Mouse (Mus musculus) neutrophil, adult 5-6 weeks (primary cell): ENCODE results near the gene Pbx1. TPM values are rescaled to one million over a fixed set of nuclear protein-coding genes. Genes with fewer than 3 reads are reported as not detected.

Experiments
- ATAC-seq: fragments of 151-379, 151-347 bp; 2 replicates; pipeline ENCODE4 v1.8.0; 2017; ENCODE audit warnings: mild to moderate bottlenecking, moderate TSS enrichment; ENCODE audit not compliant: insufficient number of reproducible peaks, poor library complexity, low FRiP score, severe bottlenecking; ENCODE audit errors: extremely low read depth
- total RNA-seq: library from RNA; stranded (forward); fragments of 200-1000 nt; gene quantifications from 2 replicates; pipeline ENCODE4 v1.2.3, GENCODE M21; 2017

Gene Pbx1
- total RNA-seq, 1 experiment from 2014 or later, result 40.4 TPM

- ATAC-seq, result no peak
These were observed 267.1 kb downstream of the Pbx1 start for GRCm38 (mm10) chr1:168164945-168165344.

DNA sequence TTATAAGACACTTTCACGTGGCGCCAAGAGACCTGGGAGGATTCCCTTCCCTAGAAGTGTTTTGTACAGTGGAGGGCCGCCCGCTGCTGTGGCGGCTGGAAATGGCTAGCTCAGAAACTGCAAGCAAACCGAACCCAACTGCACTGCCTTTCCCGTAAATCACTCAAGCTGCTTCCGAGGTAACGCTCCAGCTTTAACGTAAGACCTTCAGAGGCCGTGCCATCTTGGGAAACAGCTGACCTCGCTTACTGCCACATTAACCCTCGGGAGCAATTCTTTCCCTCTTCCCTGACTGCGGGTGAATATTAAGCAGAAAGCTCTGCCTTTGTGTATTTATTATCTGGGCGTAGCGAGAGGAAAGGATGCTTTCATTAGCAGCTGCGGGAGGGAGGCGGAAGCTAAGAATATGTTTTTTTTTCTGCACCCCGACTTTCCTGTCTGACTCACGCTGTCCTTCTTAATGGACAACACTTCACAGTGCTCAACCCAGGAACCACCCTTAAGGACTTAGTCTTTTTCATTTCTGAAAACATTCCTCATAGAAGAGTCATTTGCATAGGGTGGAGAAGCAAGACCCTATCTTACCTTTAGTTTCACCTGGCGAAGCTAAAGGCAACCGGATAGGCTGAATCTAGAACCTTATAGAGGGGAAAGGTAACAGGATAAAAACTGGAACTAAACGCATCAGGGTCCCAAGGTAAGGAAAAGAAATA is 268.4 kb downstream of the Pbx1 start:
- ATAC-seq, result no peak

- no peak for ATAC-seq
These were observed 292.9 kb downstream of the Pbx1 start for GRCm38 (mm10) chr1:168139138-168139682.

DNA sequence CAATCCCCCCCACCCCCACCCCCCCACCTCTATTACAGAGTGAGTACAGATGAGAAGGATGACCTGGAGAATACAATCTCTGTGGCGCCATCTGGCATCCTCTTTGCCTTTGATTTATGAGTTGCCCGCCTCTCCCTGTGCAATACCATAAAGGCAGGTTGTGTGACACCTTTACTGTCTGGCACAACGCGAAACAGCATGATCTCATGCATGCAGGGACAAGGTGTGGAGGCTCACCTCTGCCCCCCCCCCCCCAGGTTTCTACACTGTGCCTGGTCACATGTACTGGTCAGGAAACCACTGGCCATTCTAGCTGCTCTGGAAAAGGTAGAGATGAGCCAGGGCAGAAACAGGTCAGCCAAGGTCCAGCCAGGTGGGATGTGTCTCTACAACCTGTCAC is 293.4 kb downstream of the Pbx1 start:
- no peak for ATAC-seq

GRCm38 (mm10) chr1:168137890-168138289 is 294.2 kb downstream of the Pbx1 start:
- ATAC-seq, result no peak

- no peak for ATAC-seq
These were observed 296.5 kb downstream of the Pbx1 start for GRCm38 (mm10) chr1:168135545-168135944.

GRCm38 (mm10) chr1:168133696-168134095 is 298.4 kb downstream of the Pbx1 start:
- no peak for ATAC-seq

DNA sequence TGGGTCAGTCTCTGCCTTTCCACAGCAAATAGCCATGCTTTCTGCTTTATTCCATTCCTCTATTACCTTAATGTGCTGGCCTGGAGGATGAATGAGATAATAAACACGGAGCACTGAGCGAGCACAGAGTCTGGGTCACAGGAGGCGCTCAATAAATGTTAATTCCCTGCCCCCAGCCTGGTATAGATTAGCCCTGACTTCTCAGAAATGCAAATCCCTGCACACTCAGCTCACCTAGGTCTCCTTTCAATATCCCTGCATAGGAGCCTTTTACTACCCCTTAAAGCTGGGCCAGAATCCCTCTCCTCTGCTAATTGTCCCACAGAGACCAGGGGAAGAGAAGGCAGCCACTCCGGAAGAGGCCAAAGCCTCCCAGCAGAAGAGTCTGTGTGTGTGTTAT is 304.1 kb downstream of the Pbx1 start:
- ATAC-seq, result no peak

- ATAC-seq, result no peak
These were observed 307.2 kb downstream of the Pbx1 start for GRCm38 (mm10) chr1:168124643-168125490.

DNA sequence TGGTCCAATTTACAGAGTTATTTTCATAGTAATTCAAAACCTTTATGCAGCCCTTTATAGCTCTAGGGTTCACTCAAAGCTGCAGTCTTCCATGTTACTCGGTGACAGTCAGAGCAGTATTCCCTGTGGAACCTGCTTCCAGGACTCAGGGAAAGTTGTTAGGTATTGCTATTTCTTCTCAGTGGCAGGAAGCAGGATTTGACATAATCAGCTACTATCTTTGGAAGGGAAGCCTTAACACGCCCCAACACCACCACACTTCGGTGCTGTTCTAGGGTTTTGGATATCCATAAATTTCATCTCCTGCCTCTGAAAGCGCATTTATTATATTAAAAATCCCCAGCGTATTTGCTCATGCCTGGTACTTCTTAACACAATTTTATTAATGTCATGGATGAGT is 314.0 kb downstream of the Pbx1 start:
- no peak for ATAC-seq

- no peak for ATAC-seq
These were observed 314.7 kb downstream of the Pbx1 start for GRCm38 (mm10) chr1:168117367-168117766.

DNA sequence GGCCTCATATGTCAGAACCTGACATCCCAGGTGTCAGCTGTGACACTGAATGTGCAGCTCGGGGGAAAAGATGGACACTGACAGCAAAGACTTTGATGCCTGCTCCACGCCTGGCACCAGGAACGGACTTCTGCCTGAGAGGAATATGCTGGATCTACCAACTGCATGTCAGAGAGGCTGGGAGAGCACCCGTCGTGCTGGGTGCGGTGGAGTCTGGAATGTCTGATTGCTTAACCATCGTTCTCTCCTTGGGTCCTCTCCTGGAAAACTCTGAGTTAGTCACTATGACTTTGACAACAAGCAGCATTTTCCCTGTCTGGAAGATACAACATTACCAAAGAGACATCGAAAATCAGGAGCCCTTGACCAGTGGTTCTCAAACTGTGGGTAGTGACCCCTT is 322.3 kb downstream of the Pbx1 start:
- ATAC-seq, result no peak

DNA sequence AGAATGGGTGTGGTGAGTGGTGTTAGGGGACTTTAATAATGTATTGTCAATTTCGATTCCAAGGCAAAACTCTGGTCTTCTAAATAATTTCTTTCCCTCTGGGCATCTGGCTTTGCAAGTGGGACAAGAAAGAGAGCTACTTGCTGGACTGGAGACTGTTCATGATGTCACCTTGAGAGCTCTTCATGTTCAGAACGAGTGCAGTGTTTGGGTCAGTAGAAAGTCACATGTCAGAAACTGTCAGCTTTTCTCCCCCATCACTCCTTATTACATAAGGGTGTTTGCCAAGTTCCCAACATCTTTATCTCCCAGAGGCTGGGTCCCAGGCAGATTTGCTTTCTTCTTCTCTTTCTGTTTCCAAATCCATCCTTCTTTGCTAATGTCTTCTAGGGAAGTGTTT is 328.2 kb downstream of the Pbx1 start:
- no peak for ATAC-seq

DNA sequence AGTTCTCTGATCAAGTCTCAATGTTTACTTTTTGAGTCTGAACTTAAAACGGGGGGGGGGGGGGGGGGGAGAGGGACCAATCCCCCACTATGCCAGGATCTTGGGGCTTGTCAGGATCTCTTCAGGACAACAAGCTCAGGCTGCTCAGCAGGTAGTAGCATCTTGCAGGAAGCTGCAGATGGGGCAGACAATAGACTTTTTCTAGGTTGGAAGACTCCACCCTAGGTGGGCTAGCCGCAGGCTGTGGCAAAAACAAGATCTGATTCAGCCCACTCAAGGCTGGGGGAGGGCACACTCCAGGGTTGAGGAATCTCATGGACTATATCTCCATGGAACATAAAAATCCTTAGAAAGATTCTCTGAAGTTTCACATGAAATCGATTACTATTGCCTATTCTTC is 330.6 kb downstream of the Pbx1 start:
- no peak for ATAC-seq

- ATAC-seq, result no peak
These were observed 333.3 kb downstream of the Pbx1 start for GRCm38 (mm10) chr1:168098806-168099205.

DNA sequence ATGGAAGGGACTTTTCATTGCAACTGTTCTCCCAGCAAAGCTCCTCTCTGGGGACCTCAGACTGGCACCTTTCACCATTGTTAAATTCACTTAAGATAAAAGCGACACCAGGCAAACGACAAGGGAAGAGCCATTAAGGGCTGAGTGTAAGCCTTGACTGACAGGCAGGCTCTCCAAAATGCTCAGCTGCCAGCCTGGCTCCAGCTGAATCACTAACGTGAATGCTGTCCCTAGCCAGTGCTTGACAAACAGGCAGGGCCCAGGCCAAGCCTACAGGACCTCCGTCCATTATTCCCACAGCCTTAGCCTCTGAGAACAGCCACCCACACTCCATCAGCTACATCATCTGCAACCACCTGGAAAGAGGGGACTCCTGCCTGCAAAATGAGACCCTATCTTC is 337.4 kb downstream of the Pbx1 start:
- no peak for ATAC-seq

DNA sequence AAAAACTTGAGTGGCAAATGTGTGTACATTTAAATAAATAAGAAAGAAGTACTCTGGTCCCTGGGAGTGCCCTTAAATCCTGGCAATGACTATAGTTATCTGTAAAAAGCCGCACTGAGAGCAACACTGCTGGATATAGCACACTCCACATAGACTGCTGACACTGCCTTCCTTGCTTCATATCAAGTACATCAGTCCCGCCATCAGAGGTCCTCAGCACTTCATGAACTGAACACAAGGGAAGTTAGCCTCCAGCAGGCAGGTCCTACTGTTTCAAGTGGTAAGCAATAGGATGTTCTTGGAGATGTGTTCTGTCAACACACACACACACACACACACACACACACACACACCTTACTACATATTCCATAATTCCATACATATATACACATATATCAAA is 339.0 kb downstream of the Pbx1 start:
- ATAC-seq, result no peak

GRCm38 (mm10) chr1:168091627-168092026 is 340.4 kb downstream of the Pbx1 start:
- ATAC-seq, result no peak

DNA sequence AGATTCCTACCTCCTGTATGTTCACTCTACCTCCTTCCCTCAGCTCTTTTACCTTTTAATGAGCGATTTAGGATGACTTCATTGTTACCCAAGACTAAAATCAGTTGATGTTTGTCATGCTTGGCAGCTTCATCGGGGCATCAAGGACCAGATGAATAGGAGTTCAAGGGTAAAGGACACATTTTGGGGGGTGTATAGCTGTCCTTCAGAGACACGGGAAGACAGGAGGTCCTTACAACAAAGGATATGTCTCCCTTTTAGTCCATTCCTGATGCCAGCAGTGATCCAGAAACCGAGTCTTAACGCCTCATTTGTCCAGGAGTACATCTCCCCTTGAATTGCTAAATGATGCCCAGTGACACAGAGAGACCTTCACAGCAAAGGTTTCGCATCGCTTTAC is 343.4 kb downstream of the Pbx1 start:
- ATAC-seq, result no peak

GRCm38 (mm10) chr1:168079394-168079767 is 352.7 kb downstream of the Pbx1 start:
- ATAC-seq, result no peak
